Mouse (Mus musculus): ENCODE measurements around the gene Mrps34.

GRCm38 (mm10) chr17:24894995-24895547, at the start of gene Mrps34, which contains the start of gene Eme2:
- no peak for TF ChIP-seq CTCF (IDR thresholded peaks at IDR 0.05; ENCODE audit: insufficient read depth, low read length)
- peak; percentile 76; the same call in 1 of the 2 replicates for TF ChIP-seq POLR2A (IDR thresholded peaks at IDR 0.05; ENCODE audit: borderline replicate concordance, extremely low read depth, low read depth, low read length)
